Mouse (Mus musculus) liver, embryonic 14.5 days (tissue): Measurements from ENCODE around the gene Hoxb1.

Experiments used
- CTCF ChIP-seq: IDR thresholded peaks from 2 replicates; pipeline ENCODE4 v1.5.1; 2016; ENCODE audit warnings: antibody characterized with exemption, low read depth, control low read depth
- EP300 ChIP-seq: IDR thresholded peaks from 2 replicates; pipeline ENCODE4 v1.6.1; 2016; ENCODE audit warnings: antibody characterized with exemption, low read depth

DNA sequence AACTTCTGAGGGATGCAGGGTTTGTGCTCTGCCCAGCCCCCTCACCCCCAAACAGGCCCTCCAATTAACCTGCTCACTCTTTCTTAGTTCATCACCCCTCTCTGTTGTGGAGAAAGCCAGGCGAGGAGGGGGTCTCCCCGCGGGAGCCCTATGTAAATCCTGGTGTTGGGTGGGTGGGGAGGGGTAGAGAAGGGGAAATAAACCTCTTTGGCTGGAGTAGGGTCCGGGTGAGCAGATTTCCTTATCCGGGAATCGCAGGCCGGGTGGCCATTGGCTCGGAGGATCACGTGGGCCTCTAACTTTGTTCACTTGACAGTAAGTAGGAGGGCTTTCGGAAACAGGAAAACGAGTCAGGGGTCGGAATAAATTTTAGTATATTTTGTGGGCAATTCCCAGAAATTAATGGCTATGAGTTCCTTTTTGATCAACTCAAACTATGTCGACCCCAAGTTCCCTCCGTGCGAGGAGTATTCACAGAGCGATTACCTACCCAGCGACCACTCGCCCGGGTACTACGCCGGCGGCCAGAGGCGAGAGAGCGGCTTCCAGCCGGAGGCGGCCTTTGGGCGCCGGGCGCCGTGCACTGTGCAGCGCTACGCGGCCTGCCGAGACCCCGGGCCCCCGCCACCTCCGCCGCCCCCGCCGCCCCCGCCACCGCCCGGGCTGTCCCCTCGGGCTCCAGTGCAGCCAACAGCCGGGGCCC is 47.0 kb upstream of the Hoxb1 start:
- no peak for TF ChIP-seq CTCF
- TF ChIP-seq EP300, result no peak
